Mouse (Mus musculus) frontal cortex, postnatal 25 days (tissue): ENCODE measurements around the gene Bcl2a1a.
"Not testable (repeated sequence)": the region's sequence is repeated elsewhere in the genome, so short reads cannot be mapped to it uniquely, and the experiment has no call there.

Source experiments
- DNase-seq, 2 experiments: peaks; one replicate each; pipeline ENCODE4 v3.0.0; 2022; ENCODE audit warnings: low spot score in 2 of 2

Gene Bcl2a1a

GRCm38 (mm10) chr9:88956670-88957153 is at the start of gene Bcl2a1a:
Bcl2a1a (plus strand) TSS chr9:88956900.
- DNase-seq: not testable (repeated sequence)

GRCm38 (mm10) chr9:88916576-88916975 is 40.1 kb upstream of the Bcl2a1a start:
- DNase-seq: not testable (repeated sequence)

- peak in 1 of 2 experiments; percentile 11 for DNase-seq
Observed at GRCm38 (mm10) chr9:88938312-88938711, 18.4 kb upstream of the Bcl2a1a start.

- not testable (repeated sequence) for DNase-seq
Observed at GRCm38 (mm10) chr9:88951466-88951865, 5.2 kb upstream of the Bcl2a1a start.

GRCm38 (mm10) chr9:88953151-88953550 is 3.5 kb upstream of the Bcl2a1a start:
- not testable (repeated sequence) for DNase-seq

GRCm38 (mm10) chr9:88955224-88955623 is 1.5 kb upstream of the Bcl2a1a start:
- DNase-seq: not testable (repeated sequence)

GRCm38 (mm10) chr9:88956035-88956434 is 665 bp upstream of the Bcl2a1a start:
- not testable (repeated sequence) for DNase-seq

GRCm38 (mm10) chr9:88958891-88959290 is 2.2 kb downstream of the Bcl2a1a start:
- no peak for DNase-seq

- DNase-seq: not testable (repeated sequence)
Observed at GRCm38 (mm10) chr9:88959981-88960380, 3.3 kb downstream of the Bcl2a1a start.

GRCm38 (mm10) chr9:88966462-88966861 is 9.8 kb downstream of the Bcl2a1a start:
- not testable (repeated sequence) for DNase-seq

GRCm38 (mm10) chr9:88969502-88969901 is 12.8 kb downstream of the Bcl2a1a start:
- not testable (repeated sequence) for DNase-seq

- DNase-seq: not testable (repeated sequence)
Observed at GRCm38 (mm10) chr9:88976875-88977274, 20.2 kb downstream of the Bcl2a1a start.

- DNase-seq: not testable (repeated sequence)
Observed at GRCm38 (mm10) chr9:88979781-88980180, 23.1 kb downstream of the Bcl2a1a start.

- not testable (repeated sequence) for DNase-seq
Observed at GRCm38 (mm10) chr9:89001541-89001940, 44.8 kb downstream of the Bcl2a1a start.
